In genomic region chr9:60665535-60665934, GRCm38 (mm10) we compare ENCODE assay signal across 25 mouse cellular contexts. TPM values are rescaled to one million over a fixed set of nuclear protein-coding genes. Genes with fewer than 3 reads are reported as not detected.
"Had no signal": no experiment of that assay in that cellular context is flagged by ENCODE, and none has a peak within 500 bp of the region (broad histone marks: within the 10 kb centered on the region; RNA-seq: fewer than 3 reads in every experiment).

No protein-coding gene starts in this region.

- H3K9me3 ChIP-seq: embryonic facial prominence, embryonic 10.5 days; embryonic facial prominence, embryonic 12.5 days; embryonic facial prominence, embryonic 13.5 days; embryonic facial prominence, embryonic 15.5 days; forebrain, embryonic 10.5 days; forebrain, embryonic 12.5 days; forebrain, embryonic 13.5 days; forebrain, embryonic 15.5 days had no signal

- H3K4me2 ChIP-seq: embryonic facial prominence, embryonic 12.5 days; embryonic facial prominence, embryonic 13.5 days; embryonic facial prominence, embryonic 15.5 days; forebrain, embryonic 12.5 days; forebrain, embryonic 13.5 days; forebrain, embryonic 15.5 days had no signal

- H3K27ac ChIP-seq: embryonic facial prominence, embryonic 10.5 days; embryonic facial prominence, embryonic 12.5 days; embryonic facial prominence, embryonic 13.5 days; embryonic facial prominence, embryonic 15.5 days; forebrain, embryonic 10.5 days; forebrain, embryonic 12.5 days; forebrain, embryonic 13.5 days; forebrain, embryonic 15.5 days; heart, adult 2 months had no signal

- H3K9ac ChIP-seq: embryonic facial prominence, embryonic 12.5 days; embryonic facial prominence, embryonic 13.5 days; embryonic facial prominence, embryonic 15.5 days; forebrain, embryonic 12.5 days; forebrain, embryonic 13.5 days; forebrain, embryonic 15.5 days; forebrain, postnatal 0 days had no signal

- ATAC-seq: forebrain, embryonic 13.5 days; forebrain, embryonic 14.5 days; forebrain, embryonic 15.5 days; forebrain, embryonic 16.5 days; forebrain, postnatal 0 days had no signal

- H3K4me3 ChIP-seq: embryonic facial prominence, embryonic 10.5 days; embryonic facial prominence, embryonic 12.5 days; embryonic facial prominence, embryonic 13.5 days; embryonic facial prominence, embryonic 15.5 days; erythroblast, embryonic 14.5 days; forebrain, embryonic 10.5 days; forebrain, embryonic 12.5 days; forebrain, embryonic 13.5 days; forebrain, embryonic 15.5 days; heart, adult 2 months had no signal

- H3K27me3 ChIP-seq: embryonic facial prominence, embryonic 12.5 days; embryonic facial prominence, embryonic 13.5 days; embryonic facial prominence, embryonic 15.5 days; forebrain, embryonic 12.5 days; forebrain, embryonic 13.5 days; forebrain, embryonic 15.5 days had no signal

- DNase-seq: cerebellum, adult 8-10 months; cerebellum, adult 9-10 months; cerebellum, postnatal 10 days; cerebellum, postnatal 25 days; cerebellum, postnatal 36 days; embryo, embryonic 11 days; forebrain, postnatal 0 days; gastrocnemius, postnatal 10 days; gastrocnemius, postnatal 14 days; gastrocnemius, postnatal 25 days; gastrocnemius, postnatal 36 days; heart, adult 2 months had no signal

- H3K4me1 ChIP-seq: embryonic facial prominence, embryonic 12.5 days; embryonic facial prominence, embryonic 13.5 days; embryonic facial prominence, embryonic 15.5 days; forebrain, embryonic 13.5 days had no signal

RNA-seq across cellular contexts. Expression of gene Larp6, which starts 47.3 kb away (rescaled TPM):
- total RNA-seq: common myeloid progenitor, adult 5-6 weeks; granulocyte monocyte progenitor cell, adult 5-6 weeks had no signal
- polyA plus RNA-seq: erythroblast, embryonic 14.5 days had no signal
